Mouse (Mus musculus): ENCODE measurements around the gene Ing5. TPM values are rescaled to one million over a fixed set of nuclear protein-coding genes. Genes with fewer than 3 reads are reported as not detected.

Ing5 gene
- total and polyA plus RNA-seq, 3 experiments = 13.7 to 18.7 (median 16.2) TPM

GRCm38 (mm10) chr1:93794526-93794925 is 9.2 kb upstream of the Ing5 start:
- H3K27me3 ChIP-seq (replicated peaks) = no peaks in the 10 kb centered on the region
- no peak overlapping the region for H3K9ac ChIP-seq (ENCODE audit: insufficient read depth, low read depth)
- peaks cover 9% of the 10 kb centered on the region for H3K79me2 ChIP-seq (replicated peaks; ENCODE audit: control insufficient read depth, extremely low read depth, insufficient read depth, poor library complexity, severe bottlenecking)
- H3K36me3 ChIP-seq (replicated peaks in 1 of 2; ENCODE audit: control insufficient read depth in 1 of 2, insufficient read depth in 1 of 2, low read length in 1 of 2) = peaks cover 46 to 92% of the 10 kb centered on the region in 2 experiments
- H3K27ac ChIP-seq (ENCODE audit: insufficient read depth, low read depth) = no peak overlapping the region
- peaks cover 0 to 27% of the 10 kb centered on the region in 2 experiments; a peak in 2 of 4 replicates for H3K4me1 ChIP-seq (ENCODE audit: control insufficient read depth in 1 of 2, insufficient read depth in 2 of 2)
- DNase-seq (ENCODE audit: extremely low read depth) = no peak
- in situ Hi-C loops (cut with MboI; ENCODE audit: low pct_ligation_motif_present, low pct_unique_long_range_greater_than_20kb, low sequenced_read_pairs) (no loop called here), dilution Hi-C loops (cut with MboI; ENCODE audit: extremely low pct_ligation_motif_present, extremely low pct_unique_long_range_greater_than_20kb, low sequenced_read_pairs) (no loop called here)
- H3K4me2 ChIP-seq (ENCODE audit: insufficient read depth, low read depth, poor library complexity, severe bottlenecking) = no peak overlapping the region
- no peak for TF ChIP-seq ZMIZ1 (IDR thresholded peaks at IDR 0.05; ENCODE audit: low read depth, low read length)
- no peak for TF ChIP-seq POLR2AphosphoS2 (IDR thresholded peaks at IDR 0.05; ENCODE audit: low read depth, low read length)
- no peak for TF ChIP-seq JUN (IDR thresholded peaks at IDR 0.05; ENCODE audit: insufficient read depth, low read depth, low read length)
- TF ChIP-seq RCOR1 (conservative IDR thresholded peaks at IDR 0.05; ENCODE audit: low read depth, low read length) = no peak
- TF ChIP-seq PAX5 (IDR thresholded peaks at IDR 0.05; ENCODE audit: low read length) = no peak
- TF ChIP-seq ZKSCAN1 (IDR thresholded peaks at IDR 0.05; ENCODE audit: borderline replicate concordance, low read depth, low read length) = no peak
- TF ChIP-seq ETS1 (conservative IDR thresholded peaks at IDR 0.05; ENCODE audit: low read depth, low read length) = no peak
- no peak for TF ChIP-seq GABPA (IDR thresholded peaks at IDR 0.05; ENCODE audit: insufficient replicate concordance, low read depth, low read length)
- TF ChIP-seq CHD1 (IDR thresholded peaks at IDR 0.05; ENCODE audit: low read depth, low read length) = no peak
- no peaks in the 10 kb centered on the region for H3K9me3 ChIP-seq (replicated peaks; ENCODE audit: low read length)
- no peak overlapping the region for H3K4me3 ChIP-seq (replicated peaks in 1 of 3; ENCODE audit: low read depth in 2 of 3, low read length in 2 of 3, poor library complexity in 1 of 3)

DNA sequence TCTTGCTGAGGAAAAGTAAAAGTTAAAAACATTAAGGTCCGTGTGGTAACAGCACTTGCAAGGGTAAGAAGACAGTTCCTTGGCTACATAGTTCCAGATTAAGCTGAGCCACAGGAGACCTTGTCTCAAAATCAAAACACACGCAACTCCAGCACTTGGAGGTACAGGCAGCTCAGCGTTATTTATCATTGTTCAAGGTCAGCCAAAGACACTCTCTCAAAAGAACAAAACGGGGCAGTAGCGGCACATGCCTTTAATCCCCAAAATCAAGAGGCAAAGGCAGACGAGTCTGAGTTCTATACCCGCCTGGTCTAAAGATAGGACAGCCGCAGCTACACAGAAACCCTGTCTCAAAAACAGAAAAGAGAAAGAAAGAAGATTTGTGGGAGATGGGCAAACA is 7.9 kb upstream of the Ing5 start:
- H3K27me3 ChIP-seq (replicated peaks) = no peaks in the 10 kb centered on the region
- dilution Hi-C loops (cut with MboI; ENCODE audit: extremely low pct_ligation_motif_present, extremely low pct_unique_long_range_greater_than_20kb, low sequenced_read_pairs) = no loop called here

More for the DNA sequence above, 7.9 kb upstream of the Ing5 start:
- Histone ChIP-seq H3K4me3 (replicated peaks in 1 of 3; ENCODE audit: low read depth in 2 of 3, low read length in 2 of 3, poor library complexity in 1 of 3) (no peak overlapping the region), H3K27ac (ENCODE audit: insufficient read depth, low read depth) (no peak overlapping the region), H3K36me3 (replicated peaks in 1 of 2; ENCODE audit: control insufficient read depth in 1 of 2, insufficient read depth in 1 of 2, low read length in 1 of 2) (peaks cover 49 to 90% of the 10 kb centered on the region in 2 experiments), H3K9me3 (replicated peaks; ENCODE audit: low read length) (no peaks in the 10 kb centered on the region), H3K9ac (ENCODE audit: insufficient read depth, low read depth) (no peak overlapping the region), H3K4me1 (ENCODE audit: control insufficient read depth in 1 of 2, insufficient read depth in 2 of 2) (peaks cover 2 to 38% of the 10 kb centered on the region in 2 experiments; a peak in 2 of 4 replicates), H3K79me2 (replicated peaks; ENCODE audit: control insufficient read depth, extremely low read depth, insufficient read depth, poor library complexity, severe bottlenecking) (peaks cover 21% of the 10 kb centered on the region), H3K4me2 (ENCODE audit: insufficient read depth, low read depth, poor library complexity, severe bottlenecking) (no peak overlapping the region)
- TF ChIP-seq CHD2 (IDR thresholded peaks at IDR 0.05; ENCODE audit: low read length) (no peak), KAT2A (IDR thresholded peaks at IDR 0.05; ENCODE audit: insufficient replicate concordance, low read length) (no peak), JUND (conservative IDR thresholded peaks at IDR 0.05; ENCODE audit: low read depth, low read length) (no peak), MXI1 (IDR thresholded peaks at IDR 0.05; ENCODE audit: low read depth, low read length) (no peak), ELF1 (IDR thresholded peaks at IDR 0.05; ENCODE audit: low read depth, low read length) (no peak), PAX5 (IDR thresholded peaks at IDR 0.05; ENCODE audit: low read length) (no peak), BHLHE40 (IDR thresholded peaks at IDR 0.05; ENCODE audit: low read depth, low read length) (no peak), ETS1 (conservative IDR thresholded peaks at IDR 0.05; ENCODE audit: low read depth, low read length) (no peak)
- no peak for DNase-seq (ENCODE audit: extremely low read depth)
- in situ Hi-C loops (cut with MboI; ENCODE audit: low pct_ligation_motif_present, low pct_unique_long_range_greater_than_20kb, low sequenced_read_pairs) = no loop called here

Data from CH12.LX (cell line).